Mouse (Mus musculus): ENCODE results near the gene Cacna2d2. TPM values are rescaled to one million over a fixed set of nuclear protein-coding genes. Genes with fewer than 3 reads are reported as not detected.

The Cacna2d2 gene
- polyA plus RNA-seq, 1 experiment from 2014 or later: 2.9 TPM

DNA sequence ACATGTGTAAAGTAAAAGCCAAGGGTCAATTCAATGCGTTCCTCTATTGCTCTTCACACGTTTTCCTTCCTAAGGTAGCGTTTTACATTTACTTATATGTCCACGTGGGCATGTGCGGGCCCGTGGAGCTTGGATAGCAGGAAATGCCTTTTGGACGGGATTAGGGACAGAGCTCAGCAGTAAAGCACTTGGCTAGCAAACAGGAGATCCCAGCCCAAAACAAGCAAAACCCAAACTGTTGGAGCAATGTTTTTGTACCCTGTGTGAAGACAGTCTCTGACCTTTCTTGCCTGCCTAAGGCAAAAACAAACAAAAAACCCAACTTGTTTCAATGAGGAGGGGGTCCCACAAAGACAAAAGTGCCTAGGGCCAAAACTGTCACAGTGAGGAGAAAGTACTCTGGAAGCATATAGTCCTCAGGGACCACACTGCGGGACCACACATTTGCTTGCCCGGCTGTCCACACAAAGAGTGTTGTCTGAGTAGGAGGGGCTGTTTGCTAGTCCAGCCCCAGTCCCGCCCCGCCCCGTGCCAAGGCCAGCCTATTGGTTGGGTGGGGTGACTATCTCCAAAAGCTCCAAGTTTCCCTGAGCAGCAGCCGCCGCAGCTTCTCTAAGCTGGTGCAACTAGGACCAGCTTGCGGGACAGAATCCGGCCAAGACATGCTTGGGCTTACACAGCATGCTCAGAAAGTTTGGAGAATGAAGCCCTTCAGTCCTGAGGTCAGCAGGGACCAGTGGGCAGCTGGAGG is 177.1 kb downstream of the Cacna2d2 start, which contains the start of gene Hyal1:
TSS of gene Hyal1 (plus strand) at position 571 of the 751 bp plus-strand sequence.
- DNase-seq (ENCODE audit: low spot score): peak; percentile 89
- 25% methylated on average over 16 of the region's 16 CpGs for WGBS
- H3K36me3 ChIP-seq: peaks cover 38% of the 10 kb centered on the region
- no peaks in the 10 kb centered on the region; the same call in 1 of the 2 replicates for H3K9me3 ChIP-seq
- H3K4me3 ChIP-seq: peak within 1 kb of the TSS; percentile 52
- no peaks in the 10 kb centered on the region for H3K27me3 ChIP-seq (ENCODE audit: insufficient read depth, poor library complexity, severe bottlenecking)
- H3K27ac ChIP-seq: peak within 1 kb of the TSS; percentile 86
- H3K4me1 ChIP-seq (replicated peaks): peaks cover 71% of the 10 kb centered on the region

DNA sequence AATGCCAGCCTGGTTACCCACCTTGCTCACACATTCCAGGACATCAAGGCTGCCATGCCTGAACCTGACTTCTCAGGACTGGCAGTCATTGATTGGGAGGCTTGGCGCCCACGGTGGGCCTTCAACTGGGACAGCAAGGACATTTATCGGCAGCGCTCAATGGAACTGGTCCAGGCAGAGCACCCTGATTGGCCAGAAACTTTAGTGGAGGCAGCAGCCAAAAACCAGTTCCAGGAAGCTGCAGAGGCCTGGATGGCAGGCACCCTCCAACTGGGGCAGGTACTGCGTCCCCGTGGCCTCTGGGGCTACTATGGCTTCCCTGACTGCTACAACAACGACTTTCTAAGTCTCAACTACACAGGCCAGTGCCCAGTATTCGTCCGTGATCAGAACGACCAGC is 178.5 kb downstream of the Cacna2d2 start:
- Histone ChIP-seq H3K4me3 (0 out of 2 replicates have a peak overlapping the region, but pooled peaks have one; percentile 52), H3K27me3 (ENCODE audit: insufficient read depth, poor library complexity, severe bottlenecking) (no peaks in the 10 kb centered on the region), H3K27ac (no peak overlapping the region), H3K9me3 (no peaks in the 10 kb centered on the region; the same call in 1 of the 2 replicates), H3K4me1 (replicated peaks) (peaks cover 74% of the 10 kb centered on the region), H3K36me3 (peaks cover 30% of the 10 kb centered on the region)
- 92% methylated on average over 10 of the region's 10 CpGs for WGBS
- DNase-seq (ENCODE audit: low spot score): no peak

DNA sequence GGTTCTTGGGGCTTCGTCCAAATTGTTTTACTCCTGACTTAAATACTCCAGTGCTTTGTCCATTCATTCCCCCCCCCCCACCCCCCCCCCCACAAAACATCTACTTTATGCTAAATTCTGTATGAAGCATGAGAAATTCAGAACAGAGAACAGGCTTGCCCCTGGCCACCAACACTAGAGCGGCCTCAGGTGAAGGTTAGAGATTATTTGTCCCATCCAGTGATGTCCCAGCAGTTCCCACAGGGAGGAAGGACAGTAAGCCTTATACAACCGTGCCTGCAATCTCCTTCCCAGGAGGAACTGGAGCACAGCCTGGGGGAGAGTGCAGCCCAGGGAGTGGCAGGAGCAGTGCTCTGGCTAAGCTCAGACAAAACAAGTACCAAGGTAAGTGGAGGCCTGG is 179.2 kb downstream of the Cacna2d2 start, which contains the start of gene Naa80:
TSS of gene Naa80 (plus strand) at position 301 of the 400 bp plus-strand sequence.
- 88% methylated on average over 3 of the region's 3 CpGs for WGBS
- Histone ChIP-seq H3K36me3 (peaks cover 30% of the 10 kb centered on the region), H3K27me3 (ENCODE audit: insufficient read depth, poor library complexity, severe bottlenecking) (no peaks in the 10 kb centered on the region), H3K27ac (peak within 1 kb of the TSS; percentile 93; the same call in 1 of the 2 replicates), H3K4me3 (0 out of 2 replicates have a peak within 1 kb of the TSS, but pooled peaks have one; percentile 70), H3K4me1 (replicated peaks) (peaks cover 78% of the 10 kb centered on the region), H3K9me3 (no peaks in the 10 kb centered on the region; the same call in 1 of the 2 replicates)
- DNase-seq (ENCODE audit: low spot score): no peak

Other genes with a start within 250 kb of the Cacna2d2 start
- 4.8 and 5.1 TPM in 2 replicates for gene Dock3, start 167.7 kb upstream of the Cacna2d2 start, polyA plus RNA-seq (2016; fragmentation: Nextera tagmentation; extraction: Ambion mirVana)
- 4.9 and 5.1 TPM in 2 replicates for gene Mapkapk3, start 109.7 kb upstream of the Cacna2d2 start, polyA plus RNA-seq (2016; fragmentation: Nextera tagmentation; extraction: Ambion mirVana)
- 8.8 and 9.7 TPM in 2 replicates for gene Cish, start 103.6 kb upstream of the Cacna2d2 start, polyA plus RNA-seq (2016; fragmentation: Nextera tagmentation; extraction: Ambion mirVana)
- 12.1 and 13.4 TPM in 2 replicates for gene Hemk1, start 61.3 kb upstream of the Cacna2d2 start, polyA plus RNA-seq (2016; fragmentation: Nextera tagmentation; extraction: Ambion mirVana)
- 1.4 and 2.6 TPM in 2 replicates for gene 6430571L13Rik, start 59.0 kb upstream of the Cacna2d2 start, polyA plus RNA-seq (2016; fragmentation: Nextera tagmentation; extraction: Ambion mirVana)
- gene Tmem115, start 134.3 kb downstream of the Cacna2d2 start, polyA plus RNA-seq (2016; fragmentation: Nextera tagmentation; extraction: Ambion mirVana): 36.5 and 44.8 TPM in 2 replicates
- gene Cyb561d2, start 142.6 kb downstream of the Cacna2d2 start, polyA plus RNA-seq (2016; fragmentation: Nextera tagmentation; extraction: Ambion mirVana): 25.1 and 25.9 TPM in 2 replicates
- 39.2 and 45.7 TPM in 2 replicates for gene Nprl2, start 142.6 kb downstream of the Cacna2d2 start, polyA plus RNA-seq (2016; fragmentation: Nextera tagmentation; extraction: Ambion mirVana)
- gene Zmynd10, start 147.7 kb downstream of the Cacna2d2 start, polyA plus RNA-seq (2016; fragmentation: Nextera tagmentation; extraction: Ambion mirVana): 2.6 and 4.7 TPM in 2 replicates
- gene Rassf1, start 151.9 kb downstream of the Cacna2d2 start, polyA plus RNA-seq (2016; fragmentation: Nextera tagmentation; extraction: Ambion mirVana): 46.4 and 48.3 TPM in 2 replicates
- gene Tusc2, start 163.6 kb downstream of the Cacna2d2 start, polyA plus RNA-seq (2016; fragmentation: Nextera tagmentation; extraction: Ambion mirVana): 79.8 and 87.1 TPM in 2 replicates
- 134 and 135 TPM in 2 replicates for gene Hyal2, start 168.3 kb downstream of the Cacna2d2 start, polyA plus RNA-seq (2016; fragmentation: Nextera tagmentation; extraction: Ambion mirVana)
- 6.6 and 8.4 TPM in 2 replicates for gene Hyal1, start 177.3 kb downstream of the Cacna2d2 start, polyA plus RNA-seq (2016; fragmentation: Nextera tagmentation; extraction: Ambion mirVana)
- 19.2 and 20.8 TPM in 2 replicates for gene Naa80, start 179.3 kb downstream of the Cacna2d2 start, polyA plus RNA-seq (2016; fragmentation: Nextera tagmentation; extraction: Ambion mirVana)
- gene Hyal3, start 181.2 kb downstream of the Cacna2d2 start, polyA plus RNA-seq (2016; fragmentation: Nextera tagmentation; extraction: Ambion mirVana): 0.41 and 0.77 TPM in 2 replicates
- 41.1 and 54.1 TPM in 2 replicates for gene Ifrd2, start 188.0 kb downstream of the Cacna2d2 start, polyA plus RNA-seq (2016; fragmentation: Nextera tagmentation; extraction: Ambion mirVana)
- gene Sema3b, start 209.6 kb downstream of the Cacna2d2 start, polyA plus RNA-seq (2016; fragmentation: Nextera tagmentation; extraction: Ambion mirVana): 3.9 and 5.2 TPM in 2 replicates
- gene Gnai2, start 235.8 kb downstream of the Cacna2d2 start, polyA plus RNA-seq (2016; fragmentation: Nextera tagmentation; extraction: Ambion mirVana): 554 and 640 TPM in 2 replicates

All from hindbrain, embryonic 10.5 days (tissue).